Mouse (Mus musculus) cerebral cortex, adult 2 months (tissue): Measurements from ENCODE around the gene Ntrk1.

Source experiments
- WGBS: fragments of 180-500 bp; shearing (Covaris S2); methylation state at CpG from one replicate; pipeline ENCODE4 v1.1.7; 2018; 5-methylcytosine and 5-hydroxymethylcytosine counted together

The Ntrk1 gene

DNA sequence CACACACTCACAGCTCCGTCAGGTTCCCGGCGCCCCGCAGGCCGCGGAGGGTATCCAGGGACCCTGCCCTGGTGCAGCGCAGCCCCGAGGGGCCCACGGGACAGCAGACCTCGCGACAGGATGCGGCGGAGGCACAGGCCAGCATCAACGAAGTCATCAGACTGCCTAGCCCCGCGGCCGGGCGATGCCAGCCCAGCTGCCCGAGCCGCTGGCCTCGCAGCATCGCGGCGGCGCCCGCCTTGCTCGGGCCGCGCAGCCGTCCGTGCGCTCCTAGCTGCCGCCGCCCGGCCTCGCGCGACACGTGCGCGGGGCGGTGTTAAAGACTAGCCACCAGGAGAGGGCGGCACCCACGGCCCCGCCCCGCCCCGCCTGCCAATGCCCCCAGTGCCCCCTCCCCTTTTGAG, at the start of gene Ntrk1:
Gene Ntrk1 (minus strand): TSS at position 241 of the 404 bp plus-strand sequence.
- 1% methylated on average over 47 of the region's 47 CpGs for WGBS

GRCm38 (mm10) chr3:87838622-87839021, 43.7 kb upstream of the Ntrk1 start:
- 17% methylated on average over 4 of the region's 4 CpGs for WGBS

GRCm38 (mm10) chr3:87833482-87833881, 38.5 kb upstream of the Ntrk1 start:
- WGBS, result 81% methylated on average over 5 of the region's 5 CpGs

DNA sequence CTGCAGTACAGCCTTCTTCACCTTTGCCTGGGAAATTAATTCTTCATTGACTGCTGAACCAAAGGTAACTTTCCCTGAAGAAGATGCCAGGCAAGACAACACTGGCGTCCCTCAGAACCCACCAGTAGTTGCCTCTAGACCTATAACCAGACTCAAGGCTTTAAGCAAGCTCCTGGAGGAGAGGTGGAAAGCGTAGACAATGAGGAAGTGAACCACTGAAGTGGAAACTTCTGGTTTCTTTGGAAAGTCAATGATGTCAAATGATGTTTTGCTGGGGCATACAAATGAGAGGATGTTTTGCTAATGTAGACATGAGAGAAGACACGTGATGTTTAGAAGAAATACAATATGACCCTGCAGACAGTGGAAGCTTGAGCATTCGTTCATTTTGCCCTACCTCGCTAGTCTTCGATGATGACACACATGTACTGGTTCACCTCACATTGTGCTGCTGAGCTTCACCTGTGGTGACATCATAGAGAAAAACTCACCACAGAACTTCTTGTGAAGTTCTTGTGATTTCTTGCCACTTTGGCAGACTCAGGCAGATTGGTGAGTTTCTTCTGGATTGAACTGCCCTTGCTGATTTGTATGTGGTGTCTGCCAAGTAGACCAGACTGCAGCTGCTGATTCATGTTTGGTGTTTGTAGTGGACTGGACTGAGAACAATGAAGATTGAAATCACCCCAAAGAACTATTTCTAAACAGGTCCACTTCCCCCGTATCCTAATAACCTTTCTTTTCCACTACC, 37.3 kb upstream of the Ntrk1 start:
- 82% methylated on average over 7 of the region's 7 CpGs for WGBS

- WGBS, result 63% methylated on average over 10 of the region's 10 CpGs
Measured at GRCm38 (mm10) chr3:87829025-87829424, 34.1 kb upstream of the Ntrk1 start.

DNA sequence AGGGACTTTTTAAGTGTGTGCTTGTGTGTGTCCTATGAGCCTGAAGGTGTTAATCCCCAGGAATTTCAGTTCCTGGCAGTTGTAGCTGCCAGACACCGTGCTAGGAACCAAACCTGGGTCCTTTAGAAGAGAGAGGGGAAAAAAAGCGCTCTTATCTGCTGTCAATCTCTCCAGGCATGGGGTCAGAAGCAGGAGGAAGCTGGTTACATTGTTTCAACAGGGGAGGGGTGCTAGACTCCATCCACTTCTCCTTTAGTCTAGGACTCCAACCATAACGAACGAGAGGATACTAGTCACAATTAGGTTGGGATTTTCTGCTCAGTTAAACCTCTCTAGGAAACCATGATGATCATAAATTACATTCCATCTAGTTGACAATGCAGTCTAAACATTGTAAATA, 33.5 kb upstream of the Ntrk1 start:
- WGBS, result 58% methylated on average over 4 of the region's 4 CpGs

DNA sequence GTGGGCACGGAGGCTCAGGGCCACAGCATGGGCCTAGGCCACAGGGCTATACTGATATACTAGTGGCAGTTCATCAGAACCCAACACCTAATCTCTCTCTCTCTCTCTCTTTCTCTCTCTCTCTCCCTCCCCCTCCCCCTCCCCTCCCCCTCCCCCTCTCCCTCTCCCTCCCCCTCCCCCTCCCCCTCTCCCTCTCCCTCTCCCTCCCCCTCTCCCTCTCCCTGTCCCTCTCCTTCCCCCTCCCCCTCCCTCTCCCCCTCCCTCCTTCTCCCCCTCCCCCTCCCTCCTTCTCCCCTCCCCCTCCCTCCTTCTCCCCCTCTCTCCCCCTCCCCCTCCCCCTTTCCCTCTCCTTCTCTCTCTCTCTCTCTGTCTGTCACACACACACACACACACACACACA, 29.2 kb upstream of the Ntrk1 start, which contains the start of gene Pear1:
Gene Pear1 (minus strand): TSS at position 101 of the 400 bp plus-strand sequence.
- WGBS, result 85% methylated on average over 1 of the region's 1 CpGs

DNA sequence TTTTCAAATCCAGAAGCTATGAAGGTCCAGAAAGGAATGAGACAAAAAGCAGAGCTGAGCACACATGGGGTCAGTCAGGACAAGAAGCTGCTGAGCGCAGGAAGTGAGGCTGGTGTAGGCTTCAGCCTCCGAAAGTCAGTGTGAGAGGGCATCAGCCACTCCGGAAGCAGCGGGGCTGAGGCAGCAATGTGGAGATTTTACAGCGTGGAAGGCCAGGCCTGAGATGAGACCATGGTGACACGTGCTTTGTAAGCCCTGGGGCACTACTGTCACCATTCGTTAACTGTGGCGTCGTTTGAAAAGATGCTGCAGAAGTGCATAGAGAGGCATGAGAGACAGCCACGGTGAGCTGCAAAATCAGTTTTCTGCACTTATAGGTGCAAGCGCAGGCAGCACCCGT, 23.3 kb upstream of the Ntrk1 start:
- 78% methylated on average over 12 of the region's 12 CpGs for WGBS

DNA sequence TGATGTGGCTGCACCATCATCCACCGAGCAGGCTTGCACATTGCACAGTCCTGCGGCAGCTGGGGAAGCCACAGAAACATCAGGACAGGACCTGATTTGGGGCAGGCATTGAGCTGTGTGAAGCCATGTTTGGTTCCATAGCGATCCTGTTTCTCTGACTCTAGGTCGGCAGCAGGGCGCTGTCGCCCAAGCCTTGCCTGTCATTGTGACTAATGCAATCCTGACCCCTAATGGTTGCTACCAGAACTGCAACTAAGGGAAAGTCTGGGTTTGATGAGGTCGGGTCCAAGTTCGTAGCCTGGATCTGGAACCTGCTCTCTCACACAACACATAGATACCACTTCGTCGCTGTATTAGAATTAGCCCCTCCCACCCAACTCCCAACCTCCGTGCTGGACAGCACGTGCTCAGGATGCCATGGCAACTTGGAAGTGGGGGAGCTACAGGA, 21.7 kb upstream of the Ntrk1 start:
- WGBS, result 10% methylated on average over 12 of the region's 12 CpGs

GRCm38 (mm10) chr3:87816166-87816565, 21.2 kb upstream of the Ntrk1 start:
- WGBS, result 82% methylated on average over 6 of the region's 6 CpGs

DNA sequence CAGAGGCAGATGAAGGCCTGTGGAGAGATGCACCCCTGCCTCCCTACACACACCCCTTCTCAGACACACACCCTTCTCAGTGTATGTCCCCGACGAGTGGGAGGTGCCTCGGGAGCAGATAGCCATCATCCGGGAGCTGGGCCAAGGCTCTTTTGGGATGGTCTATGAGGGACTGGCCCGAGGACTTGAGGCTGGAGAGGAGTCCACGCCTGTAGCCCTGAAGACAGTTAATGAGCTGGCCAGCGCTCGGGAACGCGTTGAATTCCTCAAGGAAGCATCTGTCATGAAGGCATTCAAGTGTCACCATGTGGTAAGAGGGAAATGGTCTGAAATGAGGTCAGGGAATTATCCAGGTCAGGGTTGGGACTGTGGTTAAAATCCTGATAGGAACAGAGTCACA, 17.9 kb upstream of the Ntrk1 start:
- 67% methylated on average over 10 of the region's 10 CpGs for WGBS

DNA sequence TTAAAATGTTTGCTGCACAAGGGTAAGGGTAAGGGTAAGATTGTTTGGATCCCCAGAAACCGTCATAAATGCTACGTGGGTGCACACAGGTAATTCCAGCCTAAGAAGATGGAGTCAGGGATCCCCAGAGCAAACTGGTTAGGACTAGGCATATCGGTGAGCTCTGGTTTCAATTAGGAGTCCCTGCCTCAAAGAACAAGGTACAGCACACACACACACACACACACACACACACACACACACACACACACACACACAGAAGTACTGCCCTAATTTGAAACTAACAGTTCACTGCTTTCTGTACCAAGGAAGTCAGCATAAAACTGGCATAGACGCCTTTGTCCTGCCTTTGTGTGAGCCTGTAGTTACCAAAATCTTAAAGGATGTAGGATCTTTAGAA, 17.5 kb upstream of the Ntrk1 start:
- 81% methylated on average over 4 of the region's 4 CpGs for WGBS

DNA sequence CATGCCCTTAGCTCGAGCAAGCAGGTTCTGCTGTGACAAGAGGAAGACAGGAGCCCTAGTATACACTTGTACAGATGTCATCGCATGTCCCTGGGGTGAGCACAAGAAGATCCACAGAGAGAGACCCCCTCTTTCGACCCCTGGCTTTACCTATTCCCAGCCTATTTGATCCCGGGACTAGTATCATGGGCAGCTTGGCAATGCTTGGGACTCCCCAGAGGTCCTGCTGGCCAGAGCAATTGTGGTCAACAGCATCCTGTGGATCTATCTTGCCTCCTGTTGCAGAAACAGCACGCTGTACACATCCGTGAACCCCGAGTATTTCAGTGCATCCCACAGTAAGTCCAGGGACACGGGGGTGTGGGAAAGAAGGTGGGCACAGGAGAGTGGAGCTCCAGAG, 16.3 kb upstream of the Ntrk1 start:
- WGBS, result 82% methylated on average over 8 of the region's 8 CpGs

GRCm38 (mm10) chr3:87809322-87809962, 14.5 kb upstream of the Ntrk1 start:
- WGBS, result 13% methylated on average over 28 of the region's 28 CpGs

DNA sequence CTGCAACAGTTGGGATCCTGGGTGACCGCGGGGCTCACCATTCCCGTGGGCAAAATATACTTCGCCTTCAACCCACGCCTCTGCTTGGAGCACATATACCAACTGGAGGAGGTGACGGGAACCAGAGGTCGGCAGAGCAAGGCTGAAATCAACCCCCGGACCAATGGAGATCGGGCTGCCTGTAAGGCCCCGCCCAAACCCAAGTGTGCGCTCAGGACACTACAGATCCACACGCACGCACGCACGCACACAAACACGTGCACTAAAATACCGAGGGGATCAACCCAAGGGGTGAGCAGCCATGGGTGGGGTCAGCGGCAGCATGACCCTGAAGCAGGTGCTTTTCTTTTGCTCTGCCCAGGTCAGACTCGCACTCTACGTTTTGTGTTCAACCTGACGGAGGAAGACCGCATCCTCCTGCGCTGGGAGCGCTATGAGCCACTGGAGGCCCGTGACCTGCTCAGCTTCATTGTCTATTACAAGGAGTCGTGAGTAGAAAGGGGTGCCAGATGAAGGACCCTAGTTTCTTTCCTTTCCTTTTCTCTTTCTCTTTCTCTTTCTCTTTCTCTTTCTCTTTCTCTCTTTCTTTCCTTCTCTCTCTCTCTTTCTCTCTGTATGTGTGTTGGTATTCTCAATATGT, 9.2 kb upstream of the Ntrk1 start:
- 13% methylated on average over 26 of the region's 26 CpGs for WGBS

GRCm38 (mm10) chr3:87801681-87802080, 6.7 kb upstream of the Ntrk1 start:
- WGBS, result 77% methylated on average over 5 of the region's 5 CpGs

- WGBS, result 2% methylated on average over 29 of the region's 29 CpGs
Measured at GRCm38 (mm10) chr3:87796736-87797334, 1.9 kb upstream of the Ntrk1 start, which contains the start of gene Insrr. TSS of gene Insrr (plus strand) at chr3:87796951.

DNA sequence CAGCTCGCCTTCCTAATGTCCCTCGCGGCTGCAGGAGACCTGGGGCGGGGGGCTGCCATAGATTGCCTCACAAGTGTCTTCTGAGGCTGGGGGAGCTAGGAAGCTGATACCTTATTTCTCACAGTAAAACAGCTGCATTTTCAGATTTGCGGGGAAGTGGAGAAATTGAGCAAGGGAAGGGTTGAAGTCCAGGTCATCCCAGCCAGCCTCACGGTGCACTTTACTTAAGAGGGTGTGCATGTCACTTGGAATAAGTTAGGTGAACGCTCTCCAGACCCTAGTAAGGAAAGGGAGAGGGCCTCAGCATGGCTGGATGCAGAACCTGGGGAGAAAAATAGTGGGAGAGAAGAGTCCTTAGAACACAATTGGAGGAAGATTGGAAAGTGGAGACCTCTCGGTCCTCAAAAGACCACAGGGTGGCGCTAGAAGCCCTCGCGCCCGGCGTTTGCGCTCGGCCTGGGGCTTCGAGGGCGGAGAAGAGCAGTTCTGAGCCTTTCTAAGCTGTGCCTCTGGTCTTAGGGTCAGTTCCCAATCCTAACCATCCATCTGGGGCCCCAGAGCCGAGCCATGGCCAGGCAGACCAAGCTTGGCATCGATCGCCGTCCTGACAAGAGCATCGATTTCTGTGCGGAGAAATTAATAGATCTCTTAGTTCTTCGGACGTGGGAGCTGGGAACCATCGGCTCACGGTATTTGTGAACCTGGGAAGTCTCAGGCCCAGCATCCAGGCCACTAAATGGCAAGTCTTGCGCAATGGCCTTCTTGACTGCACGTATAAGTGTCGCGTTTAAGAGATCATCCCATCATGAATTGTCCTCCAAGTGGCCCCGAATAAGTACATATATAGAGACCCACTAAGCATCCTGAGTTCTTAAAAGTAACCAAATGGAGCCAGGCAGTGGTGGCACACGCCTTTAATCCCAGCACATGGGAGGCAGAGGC, 645 bp upstream of the Ntrk1 start:
- 14% methylated on average over 33 of the region's 33 CpGs for WGBS

DNA sequence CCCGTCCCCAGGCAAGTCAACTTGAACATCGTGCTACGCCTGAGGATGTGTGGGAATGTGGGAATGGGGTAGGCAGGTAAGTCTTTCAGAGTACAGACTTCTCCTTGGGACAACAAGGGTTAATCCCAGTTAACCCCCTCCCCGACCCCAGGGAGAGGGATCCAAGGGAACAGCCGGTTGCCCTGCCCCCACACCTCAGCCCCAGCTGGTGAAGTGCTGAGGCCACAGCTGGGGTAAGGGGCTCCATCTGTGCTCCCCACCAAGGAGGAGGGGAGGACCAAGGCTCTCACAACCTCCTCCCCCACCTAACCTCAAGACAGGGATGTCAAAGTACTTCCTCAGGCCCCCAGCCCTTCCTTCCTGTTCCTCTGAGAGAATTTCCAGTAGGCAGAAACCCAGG, 5.2 kb downstream of the Ntrk1 start:
- WGBS, result 52% methylated on average over 5 of the region's 5 CpGs

DNA sequence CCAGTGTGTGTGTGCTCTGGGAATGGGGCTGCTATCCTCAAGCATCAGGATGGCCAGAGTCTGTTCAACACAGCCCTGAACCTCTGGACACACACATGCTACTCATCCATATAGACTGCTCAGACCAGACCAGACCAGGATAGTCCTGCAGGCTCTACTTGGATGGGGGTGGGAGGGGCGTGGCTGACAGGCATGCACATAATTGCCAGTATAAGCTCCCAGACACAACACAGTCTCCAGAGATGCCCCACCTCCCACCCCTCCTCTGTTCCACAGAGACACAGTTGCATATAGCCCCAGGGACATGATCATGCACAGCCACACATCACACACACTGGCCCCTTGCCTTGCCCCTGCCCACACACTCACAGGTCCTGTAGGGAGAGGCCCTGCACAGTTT, 5.7 kb downstream of the Ntrk1 start:
- 81% methylated on average over 1 of the region's 1 CpGs for WGBS

- 67% methylated on average over 6 of the region's 6 CpGs for WGBS
Measured at GRCm38 (mm10) chr3:87785626-87786214, 9.2 kb downstream of the Ntrk1 start.
